Mouse (Mus musculus): ENCODE data around the gene Prss46. TPM values are rescaled to one million over a fixed set of nuclear protein-coding genes. Genes with fewer than 3 reads are reported as not detected.
"Not testable (repeated sequence)": the region's sequence is repeated elsewhere in the genome, so short reads cannot be mapped to it uniquely, and the experiment has no call there.

The Prss46 gene
- total and polyA plus RNA-seq, 3 experiments, result not detected

- intact Hi-C loops (cut with DNase I), result no loop called here
- Histone ChIP-seq H3K4me3 (no peak within 1 kb of the TSS), H3K9ac (ENCODE audit: low read depth, low read length) (no peak within 1 kb of the TSS), H3K36me3 (ENCODE audit: control insufficient read depth, insufficient read depth, low read length) (no peaks in the 10 kb centered on the region), H3K4me1 (ENCODE audit: control insufficient read depth, insufficient read depth, low read length) (no peaks in the 10 kb centered on the region), H3K27me3 (ENCODE audit: control insufficient read depth, insufficient read depth, low read length) (no peaks in the 10 kb centered on the region), H3K27ac (no peak within 1 kb of the TSS), H3K79me2 (replicated peaks; ENCODE audit: control insufficient read depth, insufficient read depth, low read length) (no peaks in the 10 kb centered on the region)
- no peak for DNase-seq
- 58% methylated on average over 18 of the region's 18 CpGs for WGBS
- no peak for TF ChIP-seq EP300 (IDR thresholded peaks at IDR 0.05; ENCODE audit: insufficient read depth, low read depth, low read length)
- TF ChIP-seq POLR2A (IDR thresholded peaks at IDR 0.05; ENCODE audit: insufficient read depth, low read depth, low read length), result no peak
Observed at GRCm38 (mm10) chr9:110813789-110814188, 30.5 kb upstream of the Prss46 start, which contains the start of gene Prss44. Gene Prss44, plus strand, starts transcription at chr9:110813994.

DNA sequence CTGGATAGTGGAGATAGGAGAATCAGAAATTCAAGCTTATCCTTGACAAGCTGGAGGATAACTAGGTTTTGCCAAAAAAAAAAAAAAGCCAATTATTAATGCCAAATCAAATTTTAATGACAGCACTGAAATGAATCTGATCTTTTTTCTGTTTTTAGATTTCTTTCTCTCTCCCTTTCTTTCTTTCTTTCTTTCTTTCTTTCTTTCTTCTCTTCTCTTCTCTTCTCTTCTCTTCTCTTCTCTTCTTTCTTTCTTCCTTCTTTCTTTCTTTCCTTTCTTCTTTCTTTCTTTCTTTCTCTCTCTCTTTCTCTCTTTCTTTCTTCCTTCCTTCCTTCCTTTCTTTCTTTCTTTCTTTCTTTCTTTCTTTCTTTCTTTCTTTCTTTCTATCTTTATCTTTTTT lies 23.8 kb upstream of the Prss46 start:
- H3K27ac ChIP-seq; H3K79me2 ChIP-seq (replicated peaks; ENCODE audit: control insufficient read depth, insufficient read depth, low read length); H3K9ac ChIP-seq (ENCODE audit: low read depth, low read length); H3K27me3 ChIP-seq (ENCODE audit: control insufficient read depth, insufficient read depth, low read length); DNase-seq; H3K36me3 ChIP-seq (ENCODE audit: control insufficient read depth, insufficient read depth, low read length); H3K4me3 ChIP-seq; intact Hi-C loops (cut with DNase I); H3K4me1 ChIP-seq (ENCODE audit: control insufficient read depth, insufficient read depth, low read length): not testable (repeated sequence)

DNA sequence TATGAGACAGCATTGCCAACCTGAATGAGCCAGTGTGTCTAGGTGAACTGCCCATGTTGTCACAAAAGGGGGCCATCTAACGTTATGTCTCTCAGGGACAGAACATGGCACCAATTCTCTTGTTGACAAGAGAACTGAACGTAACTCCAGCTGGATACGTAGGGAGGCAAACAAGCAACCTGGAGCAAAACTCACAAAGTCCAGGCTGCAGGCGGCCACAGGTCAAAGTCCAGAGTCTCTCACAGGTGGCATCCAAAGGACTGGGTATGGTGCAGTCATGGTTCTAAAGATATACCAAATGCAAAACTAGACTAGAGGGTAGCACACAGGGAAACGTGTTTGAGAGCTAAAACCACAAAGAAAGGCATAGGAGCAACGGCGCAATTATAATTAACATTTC lies 22.9 kb upstream of the Prss46 start:
- Histone ChIP-seq H3K36me3 (ENCODE audit: control insufficient read depth, insufficient read depth, low read length) (no peaks in the 10 kb centered on the region), H3K4me3 (no peak overlapping the region), H3K27ac (no peak overlapping the region), H3K27me3 (ENCODE audit: control insufficient read depth, insufficient read depth, low read length) (no peaks in the 10 kb centered on the region), H3K9ac (ENCODE audit: low read depth, low read length) (no peak overlapping the region), H3K79me2 (replicated peaks; ENCODE audit: control insufficient read depth, insufficient read depth, low read length) (no peaks in the 10 kb centered on the region), H3K4me1 (ENCODE audit: control insufficient read depth, insufficient read depth, low read length) (no peaks in the 10 kb centered on the region; the same call in 1 of the 2 replicates)
- TF ChIP-seq EP300 (IDR thresholded peaks at IDR 0.05; ENCODE audit: insufficient read depth, low read depth, low read length) (no peak), POLR2A (IDR thresholded peaks at IDR 0.05; ENCODE audit: insufficient read depth, low read depth, low read length) (no peak), CTCF (IDR thresholded peaks at IDR 0.05) (no peak)
- no peak for DNase-seq
- 81% methylated on average over 7 of the region's 7 CpGs for WGBS
- intact Hi-C loops (cut with DNase I), result no loop called here

DNA sequence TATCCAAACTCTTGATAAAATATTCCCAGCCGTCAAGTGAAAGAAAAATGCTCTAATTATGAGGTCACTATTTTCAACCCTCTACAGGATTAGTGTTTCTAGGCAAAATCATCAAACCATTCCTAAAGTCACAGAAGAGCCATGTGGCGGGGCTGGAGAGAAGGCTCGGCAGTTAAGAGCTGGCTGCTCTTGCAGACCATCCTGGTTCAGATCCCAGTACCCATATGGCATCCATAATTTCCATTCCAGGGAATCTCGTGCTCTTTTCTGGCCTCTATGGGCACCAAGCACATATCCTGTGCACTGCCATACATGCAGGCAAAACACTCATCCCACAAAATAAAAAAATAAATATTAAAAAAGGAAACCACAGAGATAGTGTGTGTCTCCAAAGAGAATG lies 18.9 kb upstream of the Prss46 start:
- no peak overlapping the region for H3K27ac ChIP-seq
- DNase-seq, result no peak
- H3K36me3 ChIP-seq (ENCODE audit: control insufficient read depth, insufficient read depth, low read length), result no peaks in the 10 kb centered on the region
- H3K79me2 ChIP-seq (replicated peaks; ENCODE audit: control insufficient read depth, insufficient read depth, low read length), result no peaks in the 10 kb centered on the region
- 62% methylated on average over 4 of the region's 4 CpGs for WGBS
- intact Hi-C loops (cut with DNase I), result no loop called here
- no peaks in the 10 kb centered on the region; the same call in 1 of the 2 replicates for H3K4me1 ChIP-seq (ENCODE audit: control insufficient read depth, insufficient read depth, low read length)
- TF ChIP-seq POLR2A (IDR thresholded peaks at IDR 0.05; ENCODE audit: insufficient read depth, low read depth, low read length), result no peak
- TF ChIP-seq EP300 (IDR thresholded peaks at IDR 0.05; ENCODE audit: insufficient read depth, low read depth, low read length), result no peak
- no peak for TF ChIP-seq CTCF (IDR thresholded peaks at IDR 0.05)
- H3K4me3 ChIP-seq, result no peak overlapping the region
- H3K9ac ChIP-seq (ENCODE audit: low read depth, low read length), result no peak overlapping the region
- H3K27me3 ChIP-seq (ENCODE audit: control insufficient read depth, insufficient read depth, low read length), result no peaks in the 10 kb centered on the region

DNA sequence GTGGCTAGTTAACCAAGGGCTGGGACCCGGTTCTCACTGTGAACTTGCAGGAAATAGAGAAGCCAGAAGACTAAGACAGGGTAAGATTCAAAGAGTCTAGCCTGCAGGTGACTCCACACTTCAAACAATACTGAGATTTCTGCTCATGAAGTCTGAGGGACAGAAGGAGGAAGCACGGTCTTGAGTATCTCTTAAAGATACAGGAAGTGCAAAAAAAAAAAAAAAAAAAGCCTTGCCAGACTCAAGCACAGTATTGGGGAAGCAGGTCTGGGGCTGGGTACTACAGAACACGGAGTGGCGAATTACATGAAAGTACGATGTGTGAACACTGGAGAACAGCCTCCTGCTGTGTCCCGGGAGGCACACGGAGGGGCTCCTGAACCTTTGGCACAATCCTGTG lies 18.5 kb upstream of the Prss46 start:
- WGBS, result 38% methylated on average over 7 of the region's 7 CpGs
- no peak overlapping the region for H3K27ac ChIP-seq
- H3K4me3 ChIP-seq, result no peak overlapping the region
- H3K27me3 ChIP-seq (ENCODE audit: control insufficient read depth, insufficient read depth, low read length), result no peaks in the 10 kb centered on the region
- intact Hi-C loops (cut with DNase I), result no loop called here
- DNase-seq, result no peak
- H3K4me1 ChIP-seq (ENCODE audit: control insufficient read depth, insufficient read depth, low read length), result no peaks in the 10 kb centered on the region; the same call in 1 of the 2 replicates
- no peaks in the 10 kb centered on the region for H3K36me3 ChIP-seq (ENCODE audit: control insufficient read depth, insufficient read depth, low read length)
- TF ChIP-seq POLR2A (IDR thresholded peaks at IDR 0.05; ENCODE audit: insufficient read depth, low read depth, low read length) (no peak), EP300 (IDR thresholded peaks at IDR 0.05; ENCODE audit: insufficient read depth, low read depth, low read length) (no peak), CTCF (IDR thresholded peaks at IDR 0.05) (no peak)
- no peaks in the 10 kb centered on the region for H3K79me2 ChIP-seq (replicated peaks; ENCODE audit: control insufficient read depth, insufficient read depth, low read length)
- no peak overlapping the region for H3K9ac ChIP-seq (ENCODE audit: low read depth, low read length)

GRCm38 (mm10) chr9:110826390-110826789 lies 17.9 kb upstream of the Prss46 start, which contains the start of gene Prss43:
Gene Prss43, plus strand, starts transcription at chr9:110826690.
- intact Hi-C loops (cut with DNase I), result no loop called here
- no peak within 1 kb of the TSS for H3K27ac ChIP-seq
- H3K79me2 ChIP-seq (replicated peaks; ENCODE audit: control insufficient read depth, insufficient read depth, low read length), result no peaks in the 10 kb centered on the region
- 55% methylated on average over 3 of the region's 3 CpGs for WGBS
- no peaks in the 10 kb centered on the region for H3K27me3 ChIP-seq (ENCODE audit: control insufficient read depth, insufficient read depth, low read length)
- H3K9ac ChIP-seq (ENCODE audit: low read depth, low read length), result no peak within 1 kb of the TSS
- no peak for DNase-seq
- TF ChIP-seq EP300 (IDR thresholded peaks at IDR 0.05; ENCODE audit: insufficient read depth, low read depth, low read length), result no peak
- no peak for TF ChIP-seq POLR2A (IDR thresholded peaks at IDR 0.05; ENCODE audit: insufficient read depth, low read depth, low read length)
- no peak for TF ChIP-seq CTCF (IDR thresholded peaks at IDR 0.05)
- no peak within 1 kb of the TSS for H3K4me3 ChIP-seq
- H3K4me1 ChIP-seq (ENCODE audit: control insufficient read depth, insufficient read depth, low read length), result no peaks in the 10 kb centered on the region; the same call in 1 of the 2 replicates
- H3K36me3 ChIP-seq (ENCODE audit: control insufficient read depth, insufficient read depth, low read length), result no peaks in the 10 kb centered on the region

Data from heart, adult 2 months (tissue).